9 mouse cellular contexts compared by ENCODE assay signal in genomic region chr7:35729621-35730031, GRCm38 (mm10). TPM values are rescaled to one million over a fixed set of nuclear protein-coding genes. Genes with fewer than 3 reads are reported as not detected.
A peak's percentile ranks its signal among the peaks of the same experiment; 100 is the strongest.
DNase-seq lines count a peak whose midpoint lies in the region; ATAC-seq and TF ChIP-seq lines count a peak whose summit lies in the region.
"Had no signal": no experiment of that assay in that cellular context is flagged by ENCODE, and none has a peak within 500 bp of the region (broad histone marks: within the 10 kb centered on the region; RNA-seq: fewer than 3 reads in every experiment).

No protein-coding gene starts in this region.

- DNase-seq in hindbrain, postnatal 0 days (ENCODE audit: low spot score) = peak; percentile 39
- no peak for DNase-seq in hindbrain, embryonic 11.5 days (ENCODE audit: low spot score)
- peak; percentile 80 for DNase-seq in R1 (ENCODE audit: low read depth, low spot score)
- DNase-seq in layer of hippocampus, adult 18-20 months (ENCODE audit: low spot score in 2 of 2) = no peak
- no peak for DNase-seq in forebrain, embryonic 10.5 days (ENCODE audit: extremely low spot score, low spot score)
- DNase-seq: layer of hippocampus, postnatal 36 days had no signal

- H3K27ac ChIP-seq in hindbrain, postnatal 0 days = peak overlapping the region; percentile 26; the same call in 1 of the 2 replicates
- no peak overlapping the region for H3K27ac ChIP-seq in hindbrain, embryonic 11.5 days (ENCODE audit: low read depth, low read length)
- H3K27ac ChIP-seq in small intestine, adult 2 months (ENCODE audit: insufficient read depth, low read depth, low read length) = no peak overlapping the region
- H3K27ac ChIP-seq in forebrain, embryonic 16.5 days (ENCODE audit: low read length) = no peak overlapping the region
- H3K27ac ChIP-seq in forebrain, embryonic 10.5 days = no peak overlapping the region

- H3K27me3 ChIP-seq in hindbrain, postnatal 0 days (ENCODE audit: insufficient read depth, low read length) = no peaks in the 10 kb centered on the region
- H3K27me3 ChIP-seq in hindbrain, embryonic 11.5 days (ENCODE audit: control insufficient read depth, insufficient read depth, low read length) = no peaks in the 10 kb centered on the region
- no peaks in the 10 kb centered on the region for H3K27me3 ChIP-seq in small intestine, adult 2 months (ENCODE audit: control insufficient read depth, insufficient read depth, low read length)
- H3K27me3 ChIP-seq in forebrain, embryonic 16.5 days (replicated peaks; ENCODE audit: control insufficient read depth, insufficient read depth, low read length) = no peaks in the 10 kb centered on the region
- H3K27me3 ChIP-seq in forebrain, embryonic 10.5 days (ENCODE audit: poor library complexity, severe bottlenecking) = no peaks in the 10 kb centered on the region

- H3K4me3 ChIP-seq in hindbrain, postnatal 0 days (ENCODE audit: low read length) = no peak overlapping the region
- H3K4me3 ChIP-seq in hindbrain, embryonic 11.5 days (ENCODE audit: low read depth, low read length) = no peak overlapping the region
- peak overlapping the region; percentile 24; the same call in 1 of the 2 replicates for H3K4me3 ChIP-seq in small intestine, adult 2 months (ENCODE audit: low read depth, low read length)
- H3K4me3 ChIP-seq in forebrain, embryonic 16.5 days (replicated peaks; ENCODE audit: low read length) = no peak overlapping the region
- H3K4me3 ChIP-seq in forebrain, embryonic 10.5 days = no peak overlapping the region

- no peak for TF ChIP-seq POLR2A in small intestine, adult 2 months (IDR thresholded peaks at IDR 0.05; ENCODE audit: low read depth, low read length)

- no peak for TF ChIP-seq CTCF in hindbrain, postnatal 0 days (IDR thresholded peaks at IDR 0.05; ENCODE audit: low read depth)
- TF ChIP-seq CTCF in small intestine, adult 2 months (IDR thresholded peaks at IDR 0.05; ENCODE audit: extremely low read depth, insufficient read length, insufficient replicate concordance, low read depth, low read length) = no peak

- H3K4me2 ChIP-seq in hindbrain, postnatal 0 days (ENCODE audit: low read depth, low read length) = no peak overlapping the region
- H3K4me2 ChIP-seq in hindbrain, embryonic 11.5 days (replicated peaks; ENCODE audit: low read depth, low read length) = no peak overlapping the region
- no peak overlapping the region for H3K4me2 ChIP-seq in forebrain, embryonic 16.5 days (ENCODE audit: low read length)

- no peaks in the 10 kb centered on the region for H3K4me1 ChIP-seq in hindbrain, postnatal 0 days (ENCODE audit: insufficient read depth, low read length)
- H3K4me1 ChIP-seq in hindbrain, embryonic 11.5 days (replicated peaks; ENCODE audit: control insufficient read depth, insufficient read depth, low read length) = no peaks in the 10 kb centered on the region; the same call in 1 of the 2 replicates
- no peaks in the 10 kb centered on the region for H3K4me1 ChIP-seq in small intestine, adult 2 months (ENCODE audit: control insufficient read depth, insufficient read depth, insufficient read length, low read length)
- H3K4me1 ChIP-seq in forebrain, embryonic 16.5 days (replicated peaks; ENCODE audit: control insufficient read depth, insufficient read depth, low read length) = peaks cover 22% of the 10 kb centered on the region
- peaks cover 16% of the 10 kb centered on the region; the same call in 1 of the 2 replicates for H3K4me1 ChIP-seq in forebrain, embryonic 10.5 days

- H3K9me3 ChIP-seq in hindbrain, postnatal 0 days (ENCODE audit: low read length) = no peaks in the 10 kb centered on the region
- no peaks in the 10 kb centered on the region for H3K9me3 ChIP-seq in hindbrain, embryonic 11.5 days (ENCODE audit: control insufficient read depth, low read length)
- peaks cover 3% of the 10 kb centered on the region; the same call in 1 of the 2 replicates for H3K9me3 ChIP-seq in forebrain, embryonic 16.5 days (ENCODE audit: control insufficient read depth, low read length)
- H3K9me3 ChIP-seq in forebrain, embryonic 10.5 days = peaks cover 17% of the 10 kb centered on the region; the same call in 1 of the 2 replicates

- no peak overlapping the region for H3K9ac ChIP-seq in hindbrain, postnatal 0 days (replicated peaks; ENCODE audit: low read length)
- no peak overlapping the region for H3K9ac ChIP-seq in hindbrain, embryonic 11.5 days (ENCODE audit: low read depth, low read length)
- H3K9ac ChIP-seq in forebrain, embryonic 16.5 days (replicated peaks; ENCODE audit: low read depth, low read length) = no peak overlapping the region

- WGBS in hindbrain, postnatal 0 days = 75% methylated on average over 9 of the region's 9 CpGs
- 92% methylated on average over 9 of the region's 9 CpGs for WGBS in hindbrain, embryonic 11.5 days
- 42% methylated on average over 9 of the region's 9 CpGs for WGBS in small intestine, adult 2 months
- WGBS in forebrain, embryonic 16.5 days = 80% methylated on average over 9 of the region's 9 CpGs
- WGBS in forebrain, embryonic 10.5 days = 92% methylated on average over 9 of the region's 9 CpGs

- peak; percentile 70 for ATAC-seq in hindbrain, postnatal 0 days
- no peak for ATAC-seq in hindbrain, embryonic 11.5 days (ENCODE audit: low FRiP score)
- peak; percentile 92 to 96 for ATAC-seq in hematopoietic stem cell, adult 5-6 weeks (replicated peaks in 1 of 2; ENCODE audit: insufficient read depth in 1 of 2, low FRiP score in 2 of 2, low TSS enrichment in 1 of 2, low read depth in 1 of 2, poor library complexity in 2 of 2, severe bottlenecking in 2 of 2)
- no peak for ATAC-seq in forebrain, embryonic 16.5 days

- peaks cover 7% of the 10 kb centered on the region; the same call in 1 of the 2 replicates for H3K36me3 ChIP-seq in hindbrain, postnatal 0 days (ENCODE audit: insufficient read depth, low read length)
- H3K36me3 ChIP-seq in hindbrain, embryonic 11.5 days (ENCODE audit: control insufficient read depth, insufficient read depth, low read length) = peaks cover 7% of the 10 kb centered on the region; the same call in 1 of the 2 replicates
- no peaks in the 10 kb centered on the region for H3K36me3 ChIP-seq in small intestine, adult 2 months (ENCODE audit: control insufficient read depth, insufficient read depth, low read length)
- peaks cover 9% of the 10 kb centered on the region for H3K36me3 ChIP-seq in forebrain, embryonic 16.5 days (ENCODE audit: control insufficient read depth, insufficient read depth)
- H3K36me3 ChIP-seq in forebrain, embryonic 10.5 days (replicated peaks) = peaks cover 81% of the 10 kb centered on the region

RNA-seq across cellular contexts. Expression of gene Dpy19l3, which starts 24.6 kb away (rescaled TPM):
- total RNA-seq in hindbrain, postnatal 0 days (2014; rRNA removed) = 23.3 and 36.9 TPM in 2 replicates
- polyA plus RNA-seq in hindbrain, postnatal 0 days (2015; fragmentation: Nextera tagmentation; extraction: Ambion mirVana) = 32.1 and 43.7 TPM in 2 replicates
- polyA plus RNA-seq in hindbrain, embryonic 11.5 days (2014; fragmentation: Nextera tagmentation; extraction: Ambion mirVana) = 29.4 and 33.5 TPM in 2 replicates
- total RNA-seq in hematopoietic stem cell, adult 5-6 weeks (2017) = 24.0 and 32.1 TPM in 2 replicates
- 1.8 and 2.3 TPM in 2 replicates for polyA plus RNA-seq in small intestine, adult 2 months (2012; rRNA removed)
- polyA plus RNA-seq in forebrain, embryonic 16.5 days (2015; fragmentation: Nextera tagmentation; extraction: Ambion mirVana) = 45.0 and 56.0 TPM in 2 replicates
- total RNA-seq in layer of hippocampus, adult 18-20 months (2021) = 10 to 100 TPM; 85.2 to 94.9 TPM
- polyA plus RNA-seq in forebrain, embryonic 10.5 days (2016; fragmentation: Nextera tagmentation; extraction: Ambion mirVana) = 30.5 and 31.5 TPM in 2 replicates

Comparison
In these comparisons a context has a peak if more than half of its experiments do, and no peak if none do; other contexts are left out.
1. ATAC-seq: peak in hindbrain, postnatal 0 days (single experiment) and hematopoietic stem cell, adult 5-6 weeks (2 of 2); none in hindbrain, embryonic 11.5 days (single experiment) and forebrain, embryonic 16.5 days (single experiment).
2. DNase-seq: peak in hindbrain, postnatal 0 days (single experiment) and R1 (single experiment); none in hindbrain, embryonic 11.5 days (single experiment), layer of hippocampus, adult 18-20 months (0 of 2) and forebrain, embryonic 10.5 days (single experiment).